Mouse (Mus musculus): ENCODE results near the gene Ttll2. TPM values are rescaled to one million over a fixed set of nuclear protein-coding genes. Genes with fewer than 3 reads are reported as not detected.
"Not testable (repeated sequence)": the region's sequence is repeated elsewhere in the genome, so short reads cannot be mapped to it uniquely, and the experiment has no call there.

Ttll2 gene
- polyA plus RNA-seq, 1 experiment from 2014 or later = not detected

GRCm38 (mm10) chr17:7383167-7384143, 31.0 kb upstream of the Ttll2 start:
- not testable (repeated sequence) for H3K4me3 ChIP-seq (replicated peaks); H3K4me2 ChIP-seq; H3K36me3 ChIP-seq (replicated peaks); H3K4me1 ChIP-seq; H3K9ac ChIP-seq; H3K9me3 ChIP-seq; ATAC-seq (ENCODE audit: low FRiP score); H3K27me3 ChIP-seq; H3K27ac ChIP-seq
- WGBS = 93% methylated on average over 12 of the region's 13 CpGs

GRCm38 (mm10) chr17:7382711-7383110, 30.2 kb upstream of the Ttll2 start:
- H3K36me3 ChIP-seq (replicated peaks); ATAC-seq (ENCODE audit: low FRiP score); H3K27ac ChIP-seq; H3K4me2 ChIP-seq; H3K4me3 ChIP-seq (replicated peaks); H3K4me1 ChIP-seq; H3K9ac ChIP-seq; H3K9me3 ChIP-seq; H3K27me3 ChIP-seq: not testable (repeated sequence)
- 83% methylated on average over 1 of the region's 3 CpGs for WGBS

- not testable (repeated sequence) for H3K4me2 ChIP-seq; H3K4me1 ChIP-seq; H3K27ac ChIP-seq; H3K9ac ChIP-seq; H3K9me3 ChIP-seq; H3K36me3 ChIP-seq (replicated peaks); H3K27me3 ChIP-seq; H3K4me3 ChIP-seq (replicated peaks)
- WGBS = 27% methylated on average over 2 of the region's 3 CpGs
- ATAC-seq (ENCODE audit: low FRiP score) = 0 out of 2 replicates have a peak, but pooled peaks have one; percentile 11
Measured at GRCm38 (mm10) chr17:7377907-7378306, 25.4 kb upstream of the Ttll2 start.

- H3K36me3 ChIP-seq (replicated peaks); H3K9me3 ChIP-seq; H3K27ac ChIP-seq; H3K4me3 ChIP-seq (replicated peaks); H3K9ac ChIP-seq; H3K4me2 ChIP-seq; ATAC-seq (ENCODE audit: low FRiP score); H3K4me1 ChIP-seq; H3K27me3 ChIP-seq: not testable (repeated sequence)
- 92% methylated on average over 1 of the region's 3 CpGs for WGBS
Measured at GRCm38 (mm10) chr17:7376951-7377700, 24.6 kb upstream of the Ttll2 start.

DNA sequence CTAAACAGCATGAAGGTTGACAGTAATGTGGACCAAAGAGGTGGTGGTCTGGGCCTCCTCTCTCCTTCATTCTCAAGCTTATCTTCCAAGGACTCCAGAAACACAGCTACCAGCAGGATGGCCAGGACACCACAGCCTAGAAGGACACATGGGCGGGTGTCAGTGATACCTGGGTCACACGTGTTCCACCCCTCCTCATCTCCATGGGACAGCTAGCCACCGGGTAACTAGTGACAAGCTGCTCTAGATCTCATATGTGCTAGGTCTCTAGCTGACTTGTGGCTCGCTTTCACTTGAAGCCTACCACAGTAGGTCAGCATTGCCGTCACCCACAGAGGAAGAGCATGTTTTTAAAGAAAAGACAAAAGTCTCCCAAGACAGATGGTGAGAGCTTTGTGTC, 19.4 kb upstream of the Ttll2 start, which contains the start of gene Gm49630:
Gm49630 (minus strand) TSS at position 101 of the 400 bp plus-strand sequence.
- WGBS = 83% methylated on average over 3 of the region's 5 CpGs
- not testable (repeated sequence) for H3K4me3 ChIP-seq (replicated peaks); H3K27ac ChIP-seq; H3K4me2 ChIP-seq; ATAC-seq (ENCODE audit: low FRiP score); H3K27me3 ChIP-seq; H3K36me3 ChIP-seq (replicated peaks); H3K4me1 ChIP-seq; H3K9me3 ChIP-seq; H3K9ac ChIP-seq

DNA sequence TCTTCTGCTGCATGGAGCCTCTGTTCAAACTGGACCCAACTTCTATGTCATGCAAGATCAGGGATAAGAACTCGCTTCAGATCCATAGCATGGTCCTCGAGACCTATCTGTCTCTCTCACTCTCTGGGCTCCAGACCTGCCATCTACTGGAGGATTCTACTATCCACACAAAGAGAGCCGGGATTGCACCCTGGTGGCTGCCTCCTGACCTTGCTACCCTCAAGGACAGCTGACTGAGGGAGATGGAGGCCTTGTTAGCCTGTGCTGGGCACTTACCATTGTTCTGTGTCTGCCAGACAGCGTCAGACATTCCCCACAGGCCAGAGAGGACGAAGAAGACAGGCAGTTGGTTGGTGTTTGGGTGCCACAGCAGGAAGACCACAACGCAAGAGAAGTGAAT, 16.9 kb upstream of the Ttll2 start:
- not testable (repeated sequence) for H3K4me2 ChIP-seq; H3K9ac ChIP-seq; H3K4me1 ChIP-seq; H3K27ac ChIP-seq; ATAC-seq (ENCODE audit: low FRiP score); H3K36me3 ChIP-seq (replicated peaks); H3K9me3 ChIP-seq; H3K4me3 ChIP-seq (replicated peaks); H3K27me3 ChIP-seq
- WGBS = 78% methylated on average over 6 of the region's 6 CpGs

DNA sequence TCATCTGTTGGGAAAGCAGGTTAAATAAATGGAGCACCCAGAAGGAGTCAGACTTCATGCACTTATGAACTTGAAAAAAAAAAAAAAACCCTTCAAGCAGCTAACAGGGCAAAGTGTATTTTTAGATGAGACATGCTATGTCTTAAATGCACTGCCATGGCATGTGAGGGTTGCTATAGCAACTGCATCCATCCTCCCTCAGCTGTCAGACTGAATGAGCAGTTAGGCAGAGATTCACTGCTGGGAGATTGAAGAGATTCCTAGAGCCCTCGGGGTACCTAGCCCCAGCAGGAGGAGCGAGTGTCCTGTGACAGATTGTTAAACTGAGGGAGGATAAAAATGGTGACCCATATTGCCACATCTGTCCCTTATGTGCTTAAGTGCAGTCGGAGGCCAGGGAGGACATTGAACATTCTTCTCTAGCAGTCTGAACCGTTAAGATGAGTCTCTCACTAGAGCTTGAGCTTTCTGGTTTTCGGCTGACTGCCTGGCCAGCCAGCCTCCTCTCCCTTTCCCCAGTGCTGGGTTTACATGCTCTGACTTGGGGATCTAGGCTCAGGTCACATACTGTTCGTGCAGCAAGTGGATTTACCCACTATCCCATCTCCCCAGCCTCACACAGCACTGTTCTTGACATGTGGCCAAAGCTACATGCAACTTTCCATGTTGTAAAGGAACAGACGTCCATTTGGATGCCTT, 14.3 kb upstream of the Ttll2 start:
- not testable (repeated sequence) for H3K9me3 ChIP-seq; H3K4me3 ChIP-seq (replicated peaks); H3K27me3 ChIP-seq; H3K9ac ChIP-seq; H3K27ac ChIP-seq; H3K4me1 ChIP-seq; H3K36me3 ChIP-seq (replicated peaks); H3K4me2 ChIP-seq
- 61% methylated on average over 5 of the region's 7 CpGs for WGBS
- ATAC-seq (ENCODE audit: low FRiP score) = peak; percentile 76

DNA sequence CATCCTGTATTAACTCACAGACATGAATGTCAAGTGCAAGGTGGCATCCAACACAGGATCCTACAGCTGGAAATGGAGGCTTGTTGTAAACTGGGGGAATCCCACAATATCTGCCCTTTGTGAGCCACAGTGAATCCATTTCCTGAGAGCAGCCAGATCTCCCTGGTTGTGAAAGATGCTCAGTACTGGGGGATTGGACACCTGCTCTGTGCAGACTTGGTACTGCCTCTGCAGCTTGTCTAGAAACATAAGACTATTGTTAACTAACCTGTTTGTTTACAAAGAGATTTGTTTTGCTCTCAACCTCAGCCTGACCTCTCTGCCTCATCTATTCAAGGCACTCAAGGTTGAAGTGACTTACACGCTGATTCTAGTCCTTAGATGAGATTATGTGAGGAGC, 13.8 kb upstream of the Ttll2 start:
- ATAC-seq (ENCODE audit: low FRiP score) = 0 out of 2 replicates have a peak, but pooled peaks have one; percentile 23
- WGBS = no CpG with 5 or more reads among the region's 1 CpGs
- not testable (repeated sequence) for H3K36me3 ChIP-seq (replicated peaks); H3K27ac ChIP-seq; H3K4me3 ChIP-seq (replicated peaks); H3K4me1 ChIP-seq; H3K9me3 ChIP-seq; H3K4me2 ChIP-seq; H3K27me3 ChIP-seq; H3K9ac ChIP-seq

DNA sequence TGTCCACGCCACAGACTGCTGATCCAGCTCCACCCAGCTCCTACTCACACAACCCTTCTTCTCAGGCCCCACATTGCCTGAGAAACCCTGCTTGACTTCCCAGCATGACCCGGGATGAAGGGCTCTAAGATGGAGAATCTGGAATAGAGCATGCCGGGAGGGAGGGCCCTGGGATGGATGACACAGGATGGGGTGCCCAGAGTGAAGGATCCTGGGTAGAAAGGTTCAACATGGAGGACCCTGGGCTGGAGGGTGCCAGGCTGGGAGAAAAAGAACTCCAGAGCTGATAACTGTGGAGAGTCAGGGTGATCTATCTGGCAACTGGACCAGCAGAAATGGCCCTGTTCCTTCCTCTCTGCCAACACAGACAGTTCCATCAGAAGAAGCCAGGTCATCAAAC, 13.1 kb upstream of the Ttll2 start:
- WGBS = no CpG with 5 or more reads among the region's 3 CpGs
- H3K4me1 ChIP-seq, H3K27ac ChIP-seq: not testable (repeated sequence)

GRCm38 (mm10) chr17:7360749-7361465, 8.4 kb upstream of the Ttll2 start:
- H3K27me3 ChIP-seq; H3K4me3 ChIP-seq (replicated peaks); H3K36me3 ChIP-seq (replicated peaks); H3K9me3 ChIP-seq; H3K4me2 ChIP-seq; H3K27ac ChIP-seq; H3K4me1 ChIP-seq; H3K9ac ChIP-seq; ATAC-seq (ENCODE audit: low FRiP score): not testable (repeated sequence)
- 88% methylated on average over 9 of the region's 9 CpGs for WGBS

More for the DNA sequence above, 13.1 kb upstream of the Ttll2 start:
- not testable (repeated sequence) for H3K9me3 ChIP-seq; H3K36me3 ChIP-seq (replicated peaks); H3K4me2 ChIP-seq; H3K27me3 ChIP-seq; ATAC-seq (ENCODE audit: low FRiP score); H3K4me3 ChIP-seq (replicated peaks); H3K9ac ChIP-seq

GRCm38 (mm10) chr17:7359806-7360205, 7.3 kb upstream of the Ttll2 start:
- not testable (repeated sequence) for H3K27me3 ChIP-seq; ATAC-seq (ENCODE audit: low FRiP score); H3K36me3 ChIP-seq (replicated peaks); H3K4me1 ChIP-seq; H3K9me3 ChIP-seq; H3K9ac ChIP-seq; H3K4me2 ChIP-seq; H3K4me3 ChIP-seq (replicated peaks); H3K27ac ChIP-seq
- WGBS = 78% methylated on average over 4 of the region's 4 CpGs

DNA sequence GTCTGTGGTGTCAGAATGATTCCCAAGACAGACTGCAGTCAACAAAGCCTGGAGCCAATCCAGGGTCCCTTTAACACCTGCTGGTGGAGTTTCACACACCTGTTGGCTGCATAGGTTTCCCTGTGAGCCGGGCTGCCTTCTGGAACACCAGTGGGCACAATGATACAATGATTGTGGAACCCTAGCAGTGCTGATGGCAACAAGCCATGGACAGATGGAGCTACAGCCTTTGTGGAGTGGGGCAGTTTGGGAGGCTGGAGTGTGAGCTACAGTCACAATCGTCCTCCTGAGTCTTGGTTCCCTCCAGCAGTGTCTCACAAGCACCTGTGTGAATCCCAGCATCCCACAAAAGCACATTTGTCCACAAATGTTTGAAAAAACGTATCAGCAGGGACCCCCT, 3.7 kb downstream of the Ttll2 start:
- H3K27me3 ChIP-seq; H3K9ac ChIP-seq; H3K4me2 ChIP-seq; H3K27ac ChIP-seq; ATAC-seq (ENCODE audit: low FRiP score); H3K36me3 ChIP-seq (replicated peaks); H3K4me3 ChIP-seq (replicated peaks); H3K4me1 ChIP-seq; H3K9me3 ChIP-seq: not testable (repeated sequence)
- WGBS = 68% methylated on average over 2 of the region's 3 CpGs
